Mouse (Mus musculus) T-helper 17 cell (primary cell): ENCODE data around the gene Psmb9.
"Not testable (repeated sequence)": the region's sequence is repeated elsewhere in the genome, so short reads cannot be mapped to it uniquely, and the experiment has no call there.

Experiments
- in situ Hi-C, 2 experiments: fragments of 300-600 bp; cut with MboI, MseI; formaldehyde crosslinking; loops; 1 replicate in 1 of 2; 2 replicates in 1 of 2; pipeline ENCODE4 v1.15.1; 2025; ENCODE audit warnings: high pct_unique_total_duplicates in 2 of 2

Psmb9 gene

DNA sequence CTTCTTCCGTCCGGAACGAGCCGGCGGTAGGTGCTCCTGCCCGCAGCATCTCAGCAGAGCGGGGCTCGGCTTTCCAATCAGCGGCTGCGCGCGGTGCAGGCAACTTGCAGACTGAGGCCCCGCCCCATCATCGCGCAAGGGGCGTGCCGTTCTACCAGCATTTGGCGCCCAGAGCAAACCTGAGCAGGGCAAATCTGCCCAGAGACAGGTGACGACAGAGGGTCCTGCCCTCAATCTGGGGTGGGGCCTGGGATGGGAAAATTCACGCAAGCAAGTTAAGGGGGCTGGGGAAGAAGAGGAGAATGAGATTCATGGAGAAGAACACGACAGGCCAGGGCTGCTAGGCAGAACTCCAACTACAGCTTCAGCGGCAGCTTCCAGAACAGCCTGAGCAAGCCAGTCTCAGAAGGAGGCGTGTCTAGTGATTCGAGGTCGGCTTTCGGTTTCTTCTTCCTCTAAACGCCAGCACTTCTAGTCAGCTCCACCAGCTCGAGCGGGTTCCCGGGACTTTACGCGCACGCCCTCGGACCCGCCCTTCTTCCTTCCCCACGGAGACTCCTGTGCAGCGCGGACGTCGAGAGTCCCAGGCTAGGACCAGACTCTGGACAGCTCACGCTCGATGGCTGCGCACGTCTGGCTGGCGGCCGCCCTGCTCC, at the start of gene Psmb9, which contains the start of gene Tap1:
Gene Psmb9, minus strand, starts transcription at position 504 of the 656 bp plus-strand sequence.
Gene Tap1, plus strand, starts transcription at position 293 of the 656 bp plus-strand sequence.
- in situ Hi-C loops: loop anchor here (25.0 kb wide), 1 partner anchor 1025 kb away; the partner anchor contains the start of genes Gm16181 (in 2 of the 2), Lta (in 2 of the 2) and Tnf (in 2 of the 2)

DNA sequence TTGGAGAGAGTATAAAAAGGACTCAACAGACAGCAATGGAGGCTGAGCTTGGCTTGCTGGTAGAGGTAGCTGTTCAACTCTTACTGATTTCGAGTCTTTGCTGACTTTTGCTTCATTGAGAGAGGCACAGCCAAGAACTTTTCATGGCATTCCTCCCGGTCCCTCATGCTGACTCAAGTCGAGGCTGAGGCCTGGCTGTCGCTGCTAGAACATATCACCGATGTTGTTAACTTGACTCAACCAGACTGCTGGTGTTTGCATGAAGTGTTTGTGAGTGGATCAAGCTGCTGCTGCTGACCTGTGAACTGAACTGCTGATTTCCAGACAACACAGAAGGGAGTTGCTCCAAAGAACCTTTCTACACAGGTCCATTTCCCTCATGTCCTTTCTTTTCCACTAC, 49.1 kb upstream of the Psmb9 start:
- in situ Hi-C loops: loop anchor here (5.0 kb wide), 2 partner anchors 59 to 64 kb away; no protein-coding TSS in a partner anchor

DNA sequence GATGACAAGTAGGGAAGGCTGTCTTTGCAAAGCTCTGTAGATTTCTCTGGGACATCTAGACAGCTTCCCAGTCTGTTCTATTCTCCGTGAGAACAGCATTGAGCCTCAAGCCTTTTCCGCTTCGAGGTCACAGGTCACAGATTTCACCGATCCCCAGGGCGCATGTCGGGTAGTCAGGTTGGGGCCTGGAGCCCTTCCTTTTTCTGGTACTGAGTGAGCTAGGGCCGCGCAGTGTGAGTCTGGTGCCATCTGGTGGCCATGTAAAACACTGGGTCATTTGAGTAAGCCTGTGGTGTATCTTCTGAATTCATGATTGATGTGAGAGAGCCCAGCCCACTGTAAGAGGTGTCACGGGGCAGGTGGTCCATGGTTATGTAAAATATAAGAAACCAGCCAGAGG, 47.4 kb upstream of the Psmb9 start:
- in situ Hi-C loops: loop anchor here (5.0 kb wide), 2 partner anchors 58 to 63 kb away; no protein-coding TSS in a partner anchor

DNA sequence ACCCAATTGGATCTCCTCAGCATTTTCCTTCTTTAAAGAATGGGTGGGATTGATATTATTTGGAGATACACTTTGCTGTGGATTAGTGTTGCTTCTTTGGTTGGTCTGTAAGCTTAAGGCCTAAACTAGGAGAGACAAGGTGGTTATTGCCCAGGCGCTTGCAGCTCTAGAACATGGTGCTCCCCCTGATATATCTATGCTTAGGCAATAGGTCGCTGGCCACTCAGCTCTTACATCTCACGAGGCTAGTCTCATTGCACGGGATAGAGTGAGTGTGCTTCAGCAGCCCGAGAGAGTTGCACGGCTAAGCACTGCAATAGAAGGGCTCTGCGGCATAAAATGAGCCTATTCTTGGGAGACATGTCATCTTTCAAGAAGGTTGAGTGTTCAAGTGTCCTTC, 44.5 kb upstream of the Psmb9 start:
- in situ Hi-C loops: not testable (repeated sequence)

DNA sequence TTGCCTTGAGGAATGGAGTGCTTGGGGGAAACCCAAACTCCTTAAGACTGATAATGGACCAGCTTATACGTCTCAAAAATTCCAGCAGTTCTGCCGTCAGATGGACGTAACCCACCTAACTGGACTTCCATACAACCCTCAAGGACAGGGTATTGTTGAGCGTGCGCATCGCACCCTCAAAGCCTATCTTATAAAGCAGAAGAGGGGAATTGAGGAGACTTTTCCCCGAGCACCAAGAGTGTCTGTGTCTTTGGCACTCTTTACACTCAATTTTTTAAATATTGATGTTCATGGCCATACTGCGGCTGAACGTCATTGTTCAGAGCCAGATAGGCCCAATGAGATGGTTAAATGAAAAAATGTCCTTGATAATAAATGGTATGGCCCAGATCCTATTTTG, 43.4 kb upstream of the Psmb9 start:
- in situ Hi-C loops: not testable (repeated sequence)

DNA sequence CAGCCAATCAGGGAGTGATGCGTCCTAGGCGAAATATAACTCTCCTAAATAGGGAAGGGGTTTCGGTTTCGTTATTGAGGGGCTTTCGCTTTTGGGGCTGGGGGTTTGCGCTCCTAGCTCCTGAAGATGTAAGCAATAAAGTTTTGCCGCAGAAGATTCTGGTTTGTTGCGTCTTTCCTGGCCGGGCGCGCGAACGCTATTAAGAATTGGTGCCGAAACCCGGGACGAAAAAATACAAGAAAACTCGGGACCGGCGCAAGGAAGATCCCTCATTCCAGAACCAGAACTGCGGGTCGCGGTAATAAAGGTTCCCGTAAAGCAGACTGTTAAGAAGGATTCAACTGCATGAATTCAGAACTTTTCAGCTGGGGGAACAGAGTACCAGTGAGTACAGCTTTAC, 38.3 kb upstream of the Psmb9 start:
- in situ Hi-C loops: not testable (repeated sequence)

DNA sequence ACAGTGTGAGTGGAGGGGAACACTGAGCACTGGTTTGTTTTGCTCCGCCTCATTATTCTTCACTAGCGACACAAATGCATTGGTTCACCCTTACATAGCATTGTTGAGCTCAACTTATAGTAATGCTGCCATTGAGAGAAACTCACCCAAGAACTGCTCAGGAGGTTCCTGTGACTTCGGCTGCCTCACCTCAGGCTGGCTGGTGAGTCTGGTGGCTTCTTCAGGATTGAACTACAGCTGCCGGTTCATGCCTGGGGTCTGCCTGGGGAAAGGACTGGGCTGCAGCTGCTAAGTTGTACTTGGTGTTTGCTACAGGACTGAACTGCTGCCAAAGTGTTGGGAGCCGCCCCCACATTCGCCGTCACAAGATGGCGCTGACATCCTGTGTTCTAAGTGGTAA, 37.9 kb upstream of the Psmb9 start:
- in situ Hi-C loops: no loop called here

DNA sequence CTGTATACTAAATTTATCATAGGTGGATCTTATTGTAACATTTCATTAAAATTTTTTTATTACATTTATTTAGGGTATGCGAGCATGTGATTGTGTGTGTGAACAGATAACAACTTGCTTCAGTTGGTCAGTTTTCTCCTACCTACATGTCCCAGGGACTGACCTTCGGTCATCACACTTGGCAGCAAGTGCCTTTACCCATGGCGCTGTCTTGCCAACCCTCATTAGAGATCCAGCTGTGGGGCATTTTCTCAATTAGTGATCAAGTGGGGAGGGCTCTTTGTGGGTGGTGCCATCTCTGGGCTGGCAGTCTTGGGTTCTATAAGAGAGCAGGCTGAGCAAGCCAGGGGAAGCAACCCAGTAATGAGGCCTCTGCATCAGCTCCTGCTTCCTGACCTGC, 37.3 kb upstream of the Psmb9 start:
- in situ Hi-C loops: no loop called here

DNA sequence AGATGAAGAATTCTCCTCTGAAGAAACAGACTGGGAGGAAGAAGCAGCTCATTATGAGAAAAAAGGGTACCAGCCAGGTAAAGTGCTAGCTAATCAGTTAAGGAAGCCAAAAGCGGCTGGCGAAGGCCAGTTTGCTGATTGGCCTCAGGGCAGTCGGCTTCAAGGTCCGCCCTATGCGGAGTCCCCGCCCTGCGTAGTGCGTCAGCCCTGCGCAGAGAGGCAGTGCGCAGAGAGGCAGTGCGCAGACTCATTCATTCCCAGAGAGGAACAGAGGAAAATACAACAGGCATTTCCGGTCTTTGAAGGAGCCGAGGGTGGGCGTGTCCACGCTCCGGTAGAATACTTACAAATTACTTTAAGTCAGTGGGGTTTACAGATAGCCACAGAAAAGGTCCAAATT, 32.8 kb upstream of the Psmb9 start:
- in situ Hi-C loops: not testable (repeated sequence)

DNA sequence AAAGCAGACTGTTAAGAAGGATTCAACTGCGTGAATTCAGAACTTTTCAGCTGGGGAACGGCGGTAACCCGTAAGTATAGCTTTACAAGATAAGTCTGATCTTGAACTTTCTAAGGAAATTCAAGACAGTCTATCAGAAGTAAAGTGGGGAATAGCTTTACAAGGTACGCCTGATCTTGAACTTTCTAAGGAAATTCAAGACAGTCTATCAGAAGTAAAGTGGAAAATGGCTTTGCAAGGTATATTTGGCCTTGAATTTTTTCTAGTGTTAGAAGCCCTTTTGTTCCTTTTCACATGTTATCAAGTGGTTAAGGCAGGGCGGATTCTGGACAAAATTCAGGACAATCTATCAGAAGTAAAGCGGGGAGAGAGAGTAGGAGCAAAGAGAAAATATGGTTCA, 32.2 kb upstream of the Psmb9 start:
- in situ Hi-C loops: loop anchor here in 1 of 2 experiments (5.0 kb wide), 1 partner anchor 38 kb away; no protein-coding TSS in a partner anchor

DNA sequence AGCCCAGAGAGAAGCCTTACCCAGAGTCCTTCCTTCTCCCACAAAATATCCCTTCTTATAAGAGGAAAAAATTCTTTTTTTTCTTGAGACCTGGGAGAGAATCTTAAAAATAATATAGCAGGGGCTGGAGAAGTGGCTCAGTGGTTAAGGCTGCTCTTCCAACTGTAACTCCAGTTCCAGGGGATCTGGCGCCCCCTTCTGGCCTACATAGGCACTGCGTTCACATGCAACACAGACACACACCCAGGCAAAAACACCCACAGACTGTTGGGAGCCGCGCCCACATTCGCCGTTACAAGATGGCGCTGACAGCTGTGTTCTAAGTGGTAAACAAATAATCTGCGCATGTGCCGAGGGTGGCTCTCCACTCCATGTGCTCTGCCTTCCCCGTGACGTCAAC, 31.5 kb upstream of the Psmb9 start:
- in situ Hi-C loops: loop anchor here in 1 of 2 experiments (5.0 kb wide), 1 partner anchor 37 kb away; no protein-coding TSS in a partner anchor

DNA sequence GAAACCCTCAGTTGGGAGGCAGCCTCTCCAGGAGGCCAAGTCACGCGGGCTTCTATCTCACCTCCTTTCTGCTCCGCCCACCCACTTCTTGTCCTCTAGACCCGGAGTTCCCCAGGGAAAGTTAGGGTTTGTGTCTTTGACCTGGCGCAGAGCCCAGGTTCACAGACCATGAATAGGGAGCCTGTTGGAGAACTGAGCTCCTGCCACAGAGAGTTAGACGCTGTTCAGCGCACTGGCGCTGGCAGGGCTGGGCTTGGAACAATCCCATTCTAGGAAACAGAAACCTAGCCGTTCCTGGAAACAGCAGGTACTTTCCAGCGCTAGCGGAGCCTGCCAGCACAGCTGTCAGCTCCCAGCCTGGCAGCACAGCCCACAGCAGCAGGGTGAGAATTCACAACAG, 31.1 kb upstream of the Psmb9 start:
- in situ Hi-C loops: loop anchor here in 1 of 2 experiments (5.0 kb wide), 1 partner anchor 36 kb away; no protein-coding TSS in a partner anchor

DNA sequence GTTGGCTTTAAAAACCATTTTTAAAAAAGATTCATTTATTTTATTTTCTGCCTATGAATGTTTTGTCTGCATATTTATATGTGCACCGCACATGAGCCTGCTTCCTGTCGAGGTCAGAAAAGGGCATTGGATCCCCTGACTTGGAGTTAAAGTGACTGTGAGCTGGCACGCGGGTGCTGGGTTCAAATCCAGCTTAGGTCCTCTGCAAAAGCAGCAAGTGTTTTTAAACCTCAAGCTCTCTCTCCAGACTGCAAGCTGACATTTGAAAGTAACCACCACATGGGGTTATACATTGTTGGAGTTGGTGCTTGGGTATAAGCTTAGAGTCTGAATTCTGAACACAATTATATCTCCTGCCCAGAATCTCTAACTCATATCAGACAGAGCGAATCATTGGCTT, 30.4 kb upstream of the Psmb9 start:
- in situ Hi-C loops: loop anchor here in 1 of 2 experiments (5.0 kb wide), 1 partner anchor 36 kb away; no protein-coding TSS in a partner anchor

DNA sequence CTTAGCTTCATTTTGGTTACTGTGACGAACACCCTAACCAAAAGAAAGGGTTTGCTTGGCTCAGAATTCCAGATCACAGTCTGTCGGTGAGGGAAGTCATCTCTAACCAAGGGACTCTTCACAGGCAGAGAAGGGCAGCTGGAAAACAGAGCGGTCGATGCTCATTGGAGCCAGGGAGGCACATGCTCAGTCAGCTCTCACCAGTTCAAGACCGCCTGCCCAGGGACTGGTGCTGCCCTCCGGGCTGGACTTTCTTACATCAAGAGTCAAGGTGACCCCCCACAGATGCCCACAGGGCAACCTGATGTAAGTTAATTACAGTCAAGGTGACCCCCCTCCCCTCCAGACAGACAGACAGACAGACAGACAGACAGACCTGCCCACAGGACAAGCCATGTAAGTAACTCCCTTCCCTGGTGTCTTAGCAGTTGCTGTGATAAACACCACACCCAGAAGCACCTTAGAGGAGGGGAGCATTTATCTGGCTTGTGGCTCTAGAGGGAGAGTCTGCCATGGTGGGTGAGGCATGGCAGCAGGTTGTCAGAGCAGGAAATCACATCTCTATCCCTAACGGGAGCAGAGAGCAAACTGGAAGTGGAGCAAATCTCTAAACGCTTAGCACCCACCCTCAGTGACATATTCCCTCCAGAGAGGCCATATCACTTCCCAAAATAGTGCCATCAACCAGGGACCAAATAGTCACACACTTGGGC, 29.8 kb upstream of the Psmb9 start:
- in situ Hi-C loops: loop anchor here in 1 of 2 experiments (5.0 kb wide), 1 partner anchor 35 kb away; no protein-coding TSS in a partner anchor

DNA sequence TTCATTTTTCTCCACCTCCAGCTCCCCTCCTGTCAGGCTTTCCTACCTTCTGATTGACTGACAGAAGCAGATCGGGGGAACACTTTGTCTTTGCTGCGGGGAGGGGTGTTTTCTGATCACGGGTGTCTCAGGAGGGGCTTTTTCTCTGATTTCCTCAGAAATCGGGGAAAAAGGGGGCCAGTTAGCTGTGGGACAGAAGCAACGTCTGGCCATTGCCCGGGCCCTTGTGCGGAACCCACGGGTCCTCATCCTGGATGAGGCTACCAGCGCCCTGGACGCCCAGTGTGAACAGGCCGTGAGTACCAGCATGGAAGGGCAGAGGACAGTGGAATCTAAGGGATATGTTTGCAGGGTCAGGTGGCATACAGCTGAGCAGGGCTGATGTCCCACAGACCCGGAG, 27.6 kb upstream of the Psmb9 start:
- in situ Hi-C loops: loop anchor here in 1 of 2 experiments (5.0 kb wide), 1 partner anchor 33 kb away; no protein-coding TSS in a partner anchor

DNA sequence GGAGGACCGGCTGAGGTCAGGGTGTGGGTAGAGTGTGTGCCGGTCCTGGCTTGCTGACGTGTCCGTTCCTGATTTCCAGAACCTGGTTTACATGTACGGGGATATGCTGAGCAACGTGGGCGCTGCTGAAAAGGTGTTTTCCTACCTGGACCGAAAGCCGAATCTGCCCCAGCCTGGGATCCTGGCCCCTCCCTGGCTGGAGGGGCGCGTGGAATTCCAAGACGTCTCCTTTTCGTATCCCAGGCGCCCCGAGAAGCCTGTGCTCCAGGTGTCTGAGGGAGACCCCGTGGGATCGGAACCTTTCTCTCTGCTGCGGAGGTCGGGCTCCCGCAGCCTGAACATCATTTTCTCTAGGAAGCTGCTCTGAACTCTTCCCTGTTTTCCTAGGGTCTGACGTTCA, 26.4 kb upstream of the Psmb9 start:
- in situ Hi-C loops: no loop called here

DNA sequence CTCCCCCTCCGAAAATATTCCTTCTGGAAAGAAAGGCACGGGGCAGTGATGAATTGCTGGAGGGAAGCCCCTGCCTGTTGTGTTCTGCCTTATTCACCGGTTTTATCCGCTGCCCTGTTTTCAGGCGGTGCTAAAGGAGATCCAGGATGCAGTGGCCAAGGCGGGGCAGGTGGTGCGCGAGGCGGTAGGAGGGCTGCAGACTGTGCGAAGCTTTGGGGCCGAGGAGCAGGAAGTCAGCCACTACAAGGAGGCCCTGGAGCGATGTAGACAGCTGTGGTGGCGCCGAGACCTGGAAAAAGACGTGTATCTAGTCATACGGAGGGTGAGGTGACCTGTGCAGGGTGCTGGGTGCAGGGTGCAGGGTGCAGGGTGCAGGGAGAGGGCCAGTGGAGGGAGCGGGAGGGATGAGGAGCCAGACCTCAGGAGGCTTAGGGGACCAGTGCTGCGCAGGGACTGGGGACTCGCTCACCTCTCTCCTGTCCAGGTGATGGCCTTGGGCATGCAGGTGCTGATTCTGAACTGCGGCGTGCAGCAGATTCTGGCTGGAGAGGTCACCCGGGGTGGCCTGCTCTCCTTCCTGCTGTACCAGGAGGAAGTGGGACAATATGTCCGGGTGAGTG, 24.3 kb upstream of the Psmb9 start:
- in situ Hi-C loops: no loop called here

DNA sequence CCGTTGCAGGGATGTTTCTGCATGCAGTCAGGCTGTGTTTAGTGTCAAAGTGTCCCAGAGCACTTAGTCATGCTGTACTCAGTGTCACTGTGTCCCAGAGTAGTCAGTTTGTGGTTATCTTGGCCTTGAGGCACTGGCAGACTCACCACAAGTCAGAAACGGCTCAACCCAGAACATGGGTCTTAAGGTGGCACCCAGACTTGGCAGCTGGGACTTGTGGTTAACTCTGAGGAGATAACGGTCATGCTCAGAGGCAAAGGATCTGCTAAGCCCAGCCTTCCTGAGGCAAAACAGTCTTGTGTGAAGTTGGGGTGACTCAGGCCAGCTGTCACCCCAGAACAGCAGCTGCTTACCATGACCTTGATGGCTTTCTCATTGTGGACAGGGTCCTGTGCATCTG, 23.0 kb upstream of the Psmb9 start:
- in situ Hi-C loops: no loop called here

DNA sequence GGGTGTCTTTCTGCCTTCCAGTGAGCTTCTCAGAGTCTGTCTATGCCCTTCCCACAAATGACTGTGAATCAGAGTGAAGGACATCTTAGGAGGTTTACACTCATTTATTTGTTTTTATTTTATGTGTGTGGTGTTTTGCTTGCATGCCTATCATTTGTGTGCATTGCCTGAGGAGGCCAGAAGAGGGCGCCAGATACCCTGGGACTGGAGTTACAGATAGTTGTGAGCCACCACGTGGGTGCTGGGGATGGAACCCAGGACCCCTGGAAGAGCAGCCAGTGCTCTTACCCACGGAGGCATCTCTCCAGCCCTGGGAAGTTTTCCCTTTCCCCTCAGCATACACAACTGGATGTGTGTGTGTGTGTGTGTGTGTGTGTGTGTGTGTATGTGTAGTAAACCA, 22.1 kb upstream of the Psmb9 start:
- in situ Hi-C loops: loop anchor here in 1 of 2 experiments (5.0 kb wide), 1 partner anchor 82 kb away; no protein-coding TSS in a partner anchor

DNA sequence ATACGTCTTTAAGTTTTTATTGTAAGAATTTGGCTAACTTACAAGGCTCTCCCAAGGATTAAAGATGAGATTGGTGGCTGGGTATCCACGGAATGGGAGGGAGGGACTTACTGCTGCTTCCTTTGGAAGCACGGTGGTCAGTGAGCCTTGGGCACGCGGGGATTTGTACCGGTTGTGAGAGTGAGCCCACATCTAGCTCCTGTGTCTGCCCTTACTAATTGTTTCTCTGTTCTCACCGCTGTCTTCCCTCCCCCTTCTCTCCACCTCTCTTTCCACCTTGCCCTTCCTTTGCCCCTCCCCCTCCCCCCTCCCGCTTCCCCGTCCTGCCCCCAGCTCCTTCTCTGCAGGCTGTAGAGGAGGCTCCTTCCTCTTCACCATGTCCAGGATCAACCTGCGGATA, 20.9 kb upstream of the Psmb9 start:
- in situ Hi-C loops: loop anchor here in 1 of 2 experiments (5.0 kb wide), 1 partner anchor 81 kb away; no protein-coding TSS in a partner anchor

DNA sequence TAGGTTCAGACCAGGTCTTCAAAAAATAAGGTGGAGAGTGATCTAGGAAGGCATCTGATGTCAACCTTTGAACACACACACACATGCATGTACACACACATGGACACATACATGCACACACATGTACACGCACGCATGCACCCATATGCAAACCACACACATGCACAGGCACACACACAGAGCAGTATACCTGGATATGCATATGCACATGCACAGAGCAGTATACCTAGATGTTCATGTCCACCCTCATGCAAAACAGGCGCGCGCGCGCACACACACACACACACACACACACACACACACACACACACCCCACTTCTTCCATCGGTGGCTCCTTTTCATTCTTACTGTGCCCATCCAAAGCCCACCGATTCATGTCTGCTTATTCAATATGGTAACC, 20.3 kb upstream of the Psmb9 start:
- in situ Hi-C loops: loop anchor here in 1 of 2 experiments (5.0 kb wide), 1 partner anchor 81 kb away; no protein-coding TSS in a partner anchor

DNA sequence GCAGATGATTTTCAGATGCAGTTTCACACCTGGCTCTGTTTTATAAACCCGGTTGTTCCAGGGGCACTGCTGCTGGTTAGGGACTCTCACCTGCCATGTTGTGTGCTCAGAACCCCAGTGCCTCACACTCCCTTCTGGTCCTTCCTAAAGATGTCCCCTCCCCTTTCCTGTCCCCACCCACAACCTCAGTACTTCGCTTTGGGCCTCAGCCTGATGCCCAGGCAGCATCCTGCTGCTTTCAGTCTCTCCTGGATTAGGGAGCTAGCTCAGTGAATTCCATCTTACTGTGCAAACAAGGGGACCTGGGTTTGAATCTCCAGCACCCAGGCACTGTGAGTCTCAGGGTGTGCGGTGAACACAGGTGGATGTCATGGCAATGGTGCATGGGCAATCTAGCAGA, 19.9 kb upstream of the Psmb9 start:
- in situ Hi-C loops: loop anchor here in 1 of 2 experiments (5.0 kb wide), 1 partner anchor 80 kb away; no protein-coding TSS in a partner anchor
